Mouse (Mus musculus) right cerebral cortex, postnatal 10 days (tissue): ENCODE measurements at regions not wholly inside any gene's neighbourhood (a gene's known extent, or its start where the extent isn't known, plus 50 kb on each side); places are given as distances from the start of the nearest gene placed in this dataset.

Experiments used
- DNase-seq, 2 experiments: peaks; one replicate each; pipeline ENCODE4 v3.0.0; 2021; ENCODE audit warnings: low spot score in 2 of 2

DNA sequence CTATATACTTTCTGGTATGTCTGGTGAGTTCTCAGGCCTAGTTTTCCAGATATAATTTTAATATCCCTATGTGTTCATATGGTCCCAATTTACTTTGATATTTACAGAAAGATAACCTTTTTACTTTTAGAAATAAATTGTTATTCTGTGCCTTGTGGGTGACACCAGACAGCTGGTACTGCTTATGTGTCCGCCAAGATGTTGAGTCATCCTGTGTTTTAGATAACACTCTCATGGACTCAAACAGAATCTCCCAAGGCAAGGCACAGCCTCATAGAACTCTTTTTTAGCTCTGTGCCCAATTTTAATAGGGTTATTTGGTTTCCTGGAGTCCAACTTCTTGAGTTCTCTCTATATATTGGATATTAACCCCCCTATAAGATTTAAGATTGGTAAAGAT lies 116.2 kb upstream of the Tex13c3 start:
- no peak for DNase-seq

DNA sequence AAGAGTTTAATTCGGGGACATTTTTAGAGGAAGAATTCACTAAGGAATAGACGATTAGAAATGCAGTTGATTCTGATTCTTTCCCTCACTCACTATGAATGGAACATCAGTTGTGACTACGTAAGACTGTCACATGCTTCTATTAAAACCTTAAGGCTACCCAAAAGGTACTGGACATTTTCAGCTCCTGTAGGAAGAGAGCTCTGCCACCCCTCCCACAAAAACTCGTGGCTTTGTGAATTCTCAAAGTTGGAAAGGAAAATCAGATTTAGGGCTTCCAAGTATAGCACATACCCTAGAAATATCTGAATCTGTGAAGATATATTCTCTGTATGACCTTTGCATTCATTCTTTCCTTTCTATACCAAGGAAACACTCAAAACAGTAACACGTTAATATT lies 74.8 kb upstream of the Tex13c3 start:
- peak in 1 of 2 experiments; percentile 18 for DNase-seq
